Mouse (Mus musculus) adrenal gland, adult 2 months (tissue): Measurements from ENCODE around the gene Sec23b. TPM values are rescaled to one million over a fixed set of nuclear protein-coding genes. Genes with fewer than 3 reads are reported as not detected.
"Not testable (repeated sequence)": the region's sequence is repeated elsewhere in the genome, so short reads cannot be mapped to it uniquely, and the experiment has no call there.

ENCODE experiments used
- DNase-seq: peaks from one replicate; pipeline ENCODE4 v3.0.0; 2021
- long read RNA-seq: library from polyadenylated mRNA; stranded (forward); transcript quantifications from one replicate; pipeline ENCODE4 v2.0.0, GENCODE M21; 2021
- polyA plus RNA-seq: library from polyadenylated mRNA; depleted of rRNA; stranded (reverse); fragments of >200 nt; gene quantifications from 2 replicates; pipeline ENCODE4 v1.2.3, GENCODE M21; 2012; rRNA removed
- total RNA-seq, 2 experiments: library from RNA; stranded (reverse); gene quantifications; 2 replicates each; pipeline ENCODE4 v1.2.3; 2021

Sec23b gene
- 10 to 100 TPM; 83.1 to 89.3 TPM for total RNA-seq
- polyA plus RNA-seq = 24.0 and 34.9 TPM in 2 replicates
- long read RNA-seq, transcript Sec23b-201 (20 exons, 2,779 nt) = major isoform, 26 of 80 reads
- long read RNA-seq, partial matches to known transcripts = 11 of 80 reads
- long read RNA-seq, other reads (novel, unspliced or antisense) = 43 of 80 reads

- peak; percentile 98 for DNase-seq
Observed at GRCm38 (mm10) chr2:144555820-144556552, at the start of gene Sec23b. Gene Sec23b (plus strand): TSS chr2:144556229.

DNA sequence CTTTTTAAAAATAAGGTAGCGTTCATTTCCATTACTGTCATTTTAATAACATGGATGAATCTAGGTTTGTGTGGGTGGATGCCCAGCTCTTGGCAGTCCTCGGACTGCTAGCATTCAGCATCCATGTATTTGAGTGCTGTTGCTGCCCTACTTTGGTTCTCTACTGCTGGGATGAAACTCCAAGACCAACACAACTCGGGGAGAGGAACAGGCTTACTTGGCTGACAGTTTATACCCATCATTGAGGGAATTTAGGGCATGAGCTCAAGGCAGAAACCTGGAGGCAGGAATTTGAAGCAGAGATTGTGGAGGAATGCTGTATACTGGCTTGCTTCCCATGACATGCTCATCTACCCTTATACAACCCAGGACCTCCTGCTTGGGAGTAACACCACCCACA lies 41.4 kb upstream of the Sec23b start:
- no peak for DNase-seq

GRCm38 (mm10) chr2:144519772-144520171 lies 36.3 kb upstream of the Sec23b start:
- DNase-seq = no peak

DNA sequence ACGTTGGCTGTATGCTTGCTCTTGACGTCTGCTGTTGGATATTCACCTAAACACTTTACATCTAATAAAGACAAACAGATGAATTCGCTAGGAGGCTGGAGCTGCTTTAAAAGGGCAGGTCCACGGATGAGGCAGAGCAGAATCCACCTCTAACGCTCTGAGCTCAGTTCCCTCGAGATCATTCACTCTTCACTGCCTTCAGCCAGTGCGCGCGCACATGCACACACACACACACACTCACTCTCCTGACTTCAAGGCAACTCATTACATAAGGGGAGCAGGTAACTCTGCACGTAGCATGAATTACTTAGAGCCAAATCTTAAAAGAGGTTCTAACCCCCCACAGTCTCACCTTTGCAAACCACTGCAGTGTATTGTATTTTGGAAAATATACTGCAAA lies 30.2 kb upstream of the Sec23b start:
- no peak for DNase-seq

DNA sequence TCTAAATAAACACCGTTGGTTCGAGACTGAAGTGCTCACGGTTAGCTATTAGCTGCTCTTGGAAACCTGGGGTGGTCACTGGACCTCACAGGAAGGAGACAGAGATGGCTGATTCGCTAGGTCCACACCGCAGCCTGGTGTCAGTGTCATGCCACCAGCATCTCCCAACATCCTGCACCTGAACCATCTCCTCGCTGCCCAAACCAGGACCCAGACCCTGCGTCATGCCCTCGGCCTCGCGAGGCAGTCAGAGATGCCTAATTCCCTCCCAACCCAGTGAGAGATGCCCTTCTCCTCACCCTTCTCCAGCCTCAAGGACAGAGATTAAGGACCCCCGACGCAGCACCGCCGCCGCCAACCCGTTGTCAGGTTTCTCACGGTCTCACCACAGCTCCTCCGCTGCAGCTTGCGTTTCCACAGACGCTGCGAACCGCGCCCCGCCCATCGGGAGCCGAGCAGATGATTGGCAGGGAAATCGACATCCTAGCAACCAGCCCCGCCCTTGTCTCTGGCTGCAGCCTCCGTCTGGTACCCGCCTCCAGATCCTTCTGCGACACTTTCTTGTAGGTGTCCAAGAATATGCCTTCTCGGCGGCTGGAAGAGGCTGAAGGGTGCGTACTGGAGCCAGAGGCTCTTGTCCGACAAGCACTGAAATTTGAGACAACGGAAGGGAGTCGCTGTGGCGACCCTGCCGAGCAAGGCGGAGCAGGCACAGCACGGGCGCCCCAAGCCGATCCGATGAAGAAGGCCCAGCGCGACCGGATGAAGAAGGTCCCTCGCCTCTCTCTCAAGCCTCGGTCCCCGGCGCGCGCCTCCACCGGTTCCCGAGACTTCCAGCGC lies 28.8 kb upstream of the Sec23b start, which contains the start of the genes Dzank1 and Polr3f:
Gene Dzank1 (minus strand): TSS at position 434 of the 840 bp plus-strand sequence.
Gene Polr3f (plus strand): TSS at position 738 of the 840 bp plus-strand sequence.
- peak; percentile 98 for DNase-seq

DNA sequence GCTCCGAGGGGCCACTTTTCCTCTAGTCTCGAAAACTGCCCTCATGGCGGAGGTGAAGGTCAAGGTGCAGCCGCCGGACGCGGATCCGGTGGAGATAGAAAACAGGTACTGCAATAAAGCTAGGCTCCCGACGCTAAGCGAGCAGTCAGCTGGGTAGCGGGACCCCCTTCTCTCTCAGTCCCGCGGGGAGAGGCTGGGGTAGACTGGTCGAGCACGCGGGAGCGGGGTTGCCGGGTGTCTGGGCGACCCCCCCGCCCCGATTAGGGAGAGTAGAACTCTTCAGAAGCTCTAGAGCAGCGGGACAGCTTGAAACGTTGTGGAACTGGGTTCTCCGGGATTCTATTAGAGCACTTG lies 28.2 kb upstream of the Sec23b start:
- no peak for DNase-seq

GRCm38 (mm10) chr2:144537123-144537522 lies 18.9 kb upstream of the Sec23b start:
- no peak for DNase-seq

- DNase-seq = no peak
Observed at GRCm38 (mm10) chr2:144541246-144541645, 14.8 kb upstream of the Sec23b start.

DNA sequence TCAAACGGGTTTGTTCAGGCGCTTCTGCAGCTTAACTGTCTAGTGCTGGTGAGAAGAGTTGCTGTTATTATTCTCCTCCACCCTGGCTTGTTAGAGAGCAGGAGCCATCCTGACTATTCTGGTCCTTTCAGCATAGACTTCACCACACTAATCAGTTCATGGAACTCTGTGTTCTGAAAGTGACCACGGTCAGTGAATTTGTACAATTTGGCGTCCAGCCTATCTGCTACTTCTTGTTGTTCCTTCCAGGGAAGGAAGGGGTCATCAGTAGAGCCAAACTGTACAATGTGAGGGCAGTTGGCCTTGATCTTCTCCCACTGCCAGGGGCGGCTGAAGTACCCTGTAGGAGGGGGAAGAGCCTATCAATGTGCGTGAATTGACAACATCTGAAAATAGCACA lies 12.4 kb upstream of the Sec23b start:
- no peak for DNase-seq

DNA sequence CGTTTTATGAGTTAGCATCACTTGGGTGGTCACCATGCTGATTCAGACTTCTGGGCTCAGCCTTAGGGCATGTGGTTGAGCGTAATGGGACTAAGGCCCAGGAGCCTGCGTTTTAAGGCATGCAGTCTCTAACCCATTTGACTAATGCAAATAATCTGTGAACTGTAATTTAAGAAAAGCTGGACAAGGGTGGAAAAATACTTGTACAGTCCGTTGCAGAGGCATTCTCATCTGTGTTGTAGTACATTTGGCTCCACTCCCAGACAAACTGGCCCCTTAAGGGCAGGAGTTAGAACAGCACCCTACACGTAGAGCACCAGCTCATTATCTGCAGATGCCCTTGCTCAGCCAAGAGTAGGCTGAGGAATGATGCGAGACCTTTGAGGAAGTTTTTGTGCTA lies 11.4 kb upstream of the Sec23b start:
- DNase-seq = peak; percentile 28

DNA sequence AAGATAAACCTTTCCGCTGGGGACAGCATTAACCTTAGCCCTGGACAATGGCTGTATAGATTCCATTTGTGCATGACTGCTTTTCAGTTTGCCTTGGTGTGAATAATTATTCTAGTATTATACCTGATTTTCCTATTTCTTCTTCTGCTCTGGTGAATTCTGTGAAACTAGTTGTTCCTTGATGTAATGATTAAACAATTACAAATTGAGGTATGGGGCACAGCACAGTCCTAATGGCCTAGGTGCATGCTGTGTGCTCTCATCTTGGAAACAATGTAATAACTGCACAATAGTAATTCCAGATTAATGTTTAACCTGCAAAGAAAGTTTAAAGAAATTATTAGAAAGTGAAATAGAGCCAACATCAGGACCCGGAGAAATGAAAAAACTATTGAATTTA lies 11.0 kb upstream of the Sec23b start:
- no peak for DNase-seq

GRCm38 (mm10) chr2:144545481-144545880 lies 10.5 kb upstream of the Sec23b start:
- peak; percentile 40 for DNase-seq

- DNase-seq = no peak
Observed at GRCm38 (mm10) chr2:144547559-144547958, 8.5 kb upstream of the Sec23b start.

DNA sequence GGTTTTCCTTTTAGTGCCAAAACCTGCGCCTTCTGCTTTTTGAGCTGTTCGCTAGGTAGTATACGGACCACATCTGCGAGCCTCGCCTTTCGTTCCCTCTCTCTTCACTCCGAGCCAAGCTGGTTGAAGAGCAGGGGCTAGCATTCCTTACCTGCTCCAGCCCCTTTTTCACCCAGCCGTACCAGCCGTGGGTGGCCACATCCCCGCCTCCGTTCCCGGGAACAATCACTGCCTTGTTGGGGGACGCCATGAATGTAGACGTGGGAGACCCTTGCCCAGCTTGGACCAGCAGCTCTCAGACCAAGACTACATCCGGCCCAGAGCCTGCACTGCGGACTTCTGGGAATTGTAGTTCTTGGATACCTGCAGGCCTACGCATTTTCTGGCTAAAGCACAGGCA lies 5.5 kb upstream of the Sec23b start, which contains the start of gene Rbbp9:
Gene Rbbp9 (minus strand): TSS at position 341 of the 400 bp plus-strand sequence.
- DNase-seq = peak; percentile 76

DNA sequence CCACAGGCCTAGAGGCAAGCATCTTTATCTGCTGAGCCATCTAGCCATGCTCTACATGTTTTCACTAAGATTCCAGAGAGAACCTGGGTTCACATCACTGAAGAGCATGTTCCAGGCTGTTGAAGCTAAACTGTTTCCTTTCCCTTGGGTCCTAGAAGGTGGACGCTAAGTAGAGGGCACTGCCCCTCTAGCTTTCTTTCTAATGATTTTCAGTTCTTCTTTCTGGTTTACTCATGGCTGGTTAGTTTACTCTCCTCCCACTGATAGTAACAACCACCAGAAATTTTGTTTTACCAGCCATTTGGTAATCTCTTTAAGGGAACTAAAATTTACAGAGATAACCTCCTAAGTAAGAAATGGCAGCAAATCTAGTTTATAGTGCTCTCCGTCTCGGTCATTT lies 2.1 kb upstream of the Sec23b start:
- no peak for DNase-seq

- no peak for DNase-seq
Observed at GRCm38 (mm10) chr2:144555286-144555819, 676 bp upstream of the Sec23b start.

DNA sequence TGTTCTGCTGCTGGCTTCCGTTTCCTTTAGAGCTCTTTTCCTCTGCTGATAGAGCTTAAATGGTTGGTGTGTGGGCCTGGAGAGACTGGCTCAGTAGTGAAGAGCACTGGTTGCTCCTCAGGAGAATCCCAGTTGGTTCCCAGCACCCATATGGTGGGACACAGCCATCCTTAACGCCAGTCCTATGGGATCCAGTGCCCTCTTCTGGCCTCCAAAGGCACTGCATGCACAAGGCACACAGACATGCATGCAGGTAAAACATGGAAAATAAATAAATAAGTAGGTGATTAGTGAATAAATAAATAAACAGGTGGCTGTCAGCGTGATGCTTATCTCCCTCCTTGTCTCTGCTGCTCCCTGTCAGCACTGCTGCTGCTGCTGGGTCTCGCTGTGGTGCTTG lies 32.7 kb downstream of the Sec23b start:
- DNase-seq = no peak

- not testable (repeated sequence) for DNase-seq
Observed at GRCm38 (mm10) chr2:144593036-144593435, 37.0 kb downstream of the Sec23b start.

DNA sequence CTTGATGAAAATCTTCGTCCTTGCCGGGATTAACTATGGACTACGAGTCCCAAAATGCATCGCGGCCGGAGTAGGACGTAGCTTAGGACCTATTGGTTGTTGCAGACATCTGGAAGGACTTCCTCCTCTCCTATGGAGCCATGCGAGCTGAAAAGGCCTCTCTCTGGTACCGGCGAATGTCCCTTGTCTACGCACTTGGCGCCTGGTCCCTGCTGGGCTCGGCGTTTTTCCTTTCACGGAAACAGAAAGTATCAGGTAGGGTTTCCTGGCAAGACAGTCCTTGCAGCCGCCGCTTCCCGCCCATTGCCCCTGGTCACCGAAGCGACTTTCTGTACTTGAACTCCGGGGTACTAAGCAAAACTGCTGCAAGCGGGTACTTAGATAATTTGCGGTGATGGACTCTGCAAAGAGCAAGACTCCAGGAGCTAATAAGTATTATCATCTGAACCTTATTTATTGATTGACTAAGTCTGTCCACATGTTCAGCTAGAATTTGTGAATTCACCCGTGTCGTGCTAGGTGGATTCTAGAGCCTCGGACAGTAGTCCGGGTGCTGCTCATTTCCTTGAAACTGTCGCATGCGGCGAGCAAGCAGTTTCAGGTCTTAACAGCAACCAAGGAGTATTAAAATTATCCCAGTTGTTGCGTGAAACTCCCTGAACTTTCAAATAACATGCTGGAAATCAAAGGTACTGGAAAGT lies 38.1 kb downstream of the Sec23b start, which contains the start of gene Smim26:
Gene Smim26 (plus strand): TSS at position 104 of the 701 bp plus-strand sequence.
- peak; percentile 88 for DNase-seq

DNA sequence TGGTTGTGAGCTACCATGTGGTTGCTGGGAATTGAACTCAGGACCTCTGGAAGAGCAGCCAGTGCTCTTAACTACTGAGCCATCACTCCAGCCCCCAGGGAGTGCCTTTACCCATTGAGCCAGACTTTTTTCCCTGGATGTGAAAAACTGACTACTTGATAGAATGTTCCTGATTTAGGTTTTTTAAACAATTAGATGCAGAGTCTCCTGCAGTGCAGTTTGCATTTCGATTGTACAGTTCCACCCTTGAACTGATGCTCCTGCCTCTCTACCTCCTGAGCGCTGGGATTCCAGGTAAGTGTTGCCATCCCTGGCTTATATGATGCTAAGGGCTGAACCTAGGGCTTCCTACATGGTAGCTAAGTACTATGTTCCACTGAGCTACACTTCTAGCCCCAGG lies 42.0 kb downstream of the Sec23b start:
- no peak for DNase-seq

DNA sequence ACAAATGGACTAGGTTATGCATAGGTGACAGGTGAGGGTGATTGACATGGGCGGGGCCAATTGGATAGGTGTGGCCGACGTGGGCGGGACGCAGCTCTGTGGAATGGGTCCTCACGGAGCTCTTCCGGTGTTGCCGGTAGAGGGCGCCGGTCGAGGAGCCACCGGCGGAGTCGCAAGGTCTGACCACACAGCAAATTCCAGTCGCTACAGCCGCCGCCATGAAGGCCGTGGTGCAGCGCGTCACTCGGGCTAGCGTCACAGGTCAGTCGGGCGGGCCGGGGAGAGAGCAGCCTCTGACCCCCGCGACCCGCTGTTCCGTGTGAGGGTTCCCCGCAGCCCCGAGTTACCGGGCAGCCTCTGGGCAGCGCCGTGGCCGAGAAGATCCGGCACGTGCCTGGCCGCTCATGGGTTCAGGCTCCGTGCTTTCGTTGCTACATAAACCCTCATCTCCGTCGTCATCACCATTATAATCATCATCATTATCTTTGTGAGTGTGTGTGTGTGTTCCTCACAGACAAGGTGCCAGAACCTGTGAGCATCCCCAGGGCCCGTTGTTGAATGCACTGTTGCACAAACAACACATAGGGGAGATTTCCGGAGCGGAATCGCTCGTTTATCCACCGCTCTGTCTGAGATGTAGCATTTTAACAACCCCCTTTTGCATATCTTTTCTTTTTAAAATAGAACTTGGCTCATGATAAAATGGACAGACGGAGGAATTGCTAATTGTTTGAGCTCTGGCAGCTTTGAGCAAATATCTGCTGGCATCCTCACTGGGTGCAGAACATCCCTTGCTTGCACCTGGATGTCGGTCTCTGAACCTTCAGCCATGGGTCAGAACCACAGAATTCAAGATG lies 44.0 kb downstream of the Sec23b start, which contains the start of gene Dtd1:
Gene Dtd1 (plus strand): TSS at position 67 of the 857 bp plus-strand sequence.
- DNase-seq = peak; percentile 93
